Mouse (Mus musculus) ES-Bruce4 (cell line): ENCODE data around the gene Tmem104.

Source experiments
- CTCF ChIP-seq: IDR thresholded peaks from one replicate; pipeline ENCODE4 v1.8.1; 2011; ENCODE audit warnings: low read depth, low read length
- EP300 ChIP-seq: IDR thresholded peaks from 2 replicates; pipeline ENCODE4 v1.6.1; 2011; ENCODE audit warnings: low read depth, low read length; ENCODE audit not compliant: insufficient read depth
- POLR2A ChIP-seq: IDR thresholded peaks from one replicate; pipeline ENCODE4 v1.8.1; 2011; ENCODE audit warnings: low read length; ENCODE audit not compliant: insufficient read depth

DNA sequence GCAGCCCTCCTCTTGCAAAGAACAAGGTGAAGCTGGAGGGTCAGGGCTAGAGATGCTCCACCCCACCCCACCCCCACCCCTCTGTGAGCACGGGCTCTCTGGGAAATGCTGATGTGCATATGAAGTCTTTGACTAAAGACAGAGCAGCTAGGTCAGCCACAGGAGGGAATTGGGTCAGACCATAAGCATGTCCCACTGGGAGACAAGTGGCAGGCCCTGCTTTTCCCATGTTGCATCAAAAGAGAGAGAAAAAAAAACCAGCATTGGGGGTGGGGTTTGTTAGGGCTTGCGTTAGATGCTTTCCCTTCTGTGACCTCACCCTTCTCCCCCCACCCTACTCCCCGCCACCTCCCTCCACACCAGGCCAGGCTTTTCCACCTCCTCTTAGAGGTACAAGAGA is 60.0 kb downstream of the Tmem104 start:
- no peak for TF ChIP-seq CTCF
- no peak for TF ChIP-seq POLR2A
- no peak for TF ChIP-seq EP300
